Mouse (Mus musculus) right cerebral cortex, adult 18-20 months (tissue): ENCODE data around the gene Gm20737.
"Not testable (repeated sequence)": the region's sequence is repeated elsewhere in the genome, so short reads cannot be mapped to it uniquely, and the experiment has no call there.

ENCODE experiments used
- DNase-seq: peaks from one replicate; pipeline ENCODE4 v3.0.0; 2022; ENCODE audit warnings: mixed read lengths

The Gm20737 gene

GRCm38 (mm10) chrY:10535942-10536341, at the start of gene Gm20737:
TSS of gene Gm20737 (minus strand) at chrY:10536042.
- DNase-seq, result not testable (repeated sequence)

DNA sequence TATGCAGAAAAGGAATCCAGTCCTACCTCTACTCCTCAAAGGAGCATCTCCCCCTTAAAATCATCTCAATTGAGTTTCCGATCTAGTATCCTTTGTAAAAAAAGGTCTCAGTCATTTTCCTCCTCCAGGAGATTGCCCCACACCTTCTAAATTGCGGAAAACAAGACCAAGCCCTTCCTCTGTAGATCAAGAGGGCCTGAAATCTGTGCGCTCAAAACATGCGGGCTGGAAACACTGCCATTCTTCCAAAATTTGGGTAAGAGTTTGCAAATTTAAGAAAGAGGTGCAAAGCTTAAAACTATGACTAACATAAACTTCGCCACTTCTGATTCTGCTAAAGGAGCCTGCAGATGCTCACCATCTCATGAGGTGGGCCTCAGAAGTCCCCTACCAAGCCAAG, 17.3 kb upstream of the Gm20737 start, which contains the start of gene Gm21775:
Gm21775 (plus strand) TSS at position 301 of the 400 bp plus-strand sequence.
- DNase-seq, result not testable (repeated sequence)
